Mouse (Mus musculus): ENCODE results near the gene Slc4a10.

Slc4a10 gene

DNA sequence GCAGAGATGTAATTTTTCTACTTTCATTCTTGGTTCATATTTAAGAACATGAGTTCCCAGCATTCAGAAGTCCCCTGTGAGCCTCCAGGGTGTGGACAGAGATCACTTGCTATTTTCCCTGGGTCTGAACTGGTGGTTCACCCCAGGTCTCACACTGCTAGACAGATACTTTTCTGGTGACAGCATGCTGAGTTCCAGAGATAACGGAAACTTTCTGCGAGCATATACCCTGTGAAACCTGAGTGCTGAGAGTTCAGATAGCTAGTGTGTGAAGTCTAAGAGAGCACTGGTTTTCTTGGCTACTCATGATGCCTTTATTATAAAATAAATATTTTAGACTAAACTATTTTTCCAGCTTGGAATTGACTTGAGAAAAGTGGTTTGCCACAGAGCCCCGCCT is 232.5 kb downstream of the Slc4a10 start:
- no peak for DNase-seq (ENCODE audit: low spot score)

DNA sequence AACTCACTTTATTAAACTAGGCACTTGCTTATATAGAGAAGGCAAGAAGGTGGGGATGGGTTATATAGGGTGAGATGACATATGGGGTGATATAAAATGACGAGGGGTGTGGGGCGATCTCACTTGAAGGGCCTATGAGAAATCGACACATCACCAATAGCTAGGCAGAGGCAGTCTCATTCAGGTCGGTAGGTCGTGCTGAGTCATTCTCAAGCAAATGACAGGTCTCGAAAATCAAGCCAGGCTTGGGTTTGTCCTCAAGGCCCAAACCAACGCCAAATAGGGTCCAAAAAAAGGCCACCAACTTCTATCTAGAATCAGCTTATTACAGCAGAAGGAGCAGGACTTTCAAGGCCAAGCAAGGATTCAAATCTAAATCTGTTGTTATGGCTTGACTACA is 233.5 kb downstream of the Slc4a10 start:
- no peak for DNase-seq (ENCODE audit: low spot score)

DNA sequence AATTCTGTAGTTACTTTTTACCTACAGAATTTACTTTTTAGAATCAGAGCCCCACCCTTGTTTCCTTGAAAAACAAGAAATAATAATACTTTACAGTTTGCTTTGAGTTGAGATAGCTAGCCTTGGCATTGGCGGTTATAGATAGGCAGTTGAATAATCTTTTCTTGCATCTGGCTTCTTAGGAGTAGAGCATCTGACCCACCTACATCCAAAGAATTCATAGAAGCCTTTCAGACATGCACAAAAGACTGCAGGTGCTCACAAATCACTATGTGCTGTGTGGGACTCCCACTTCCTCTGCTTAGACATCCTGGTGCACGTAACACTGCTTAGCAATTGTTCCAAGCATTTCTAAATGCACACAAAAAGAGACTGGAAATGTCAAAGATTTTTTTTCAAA is 238.8 kb downstream of the Slc4a10 start:
- no peak for DNase-seq (ENCODE audit: low spot score)

DNA sequence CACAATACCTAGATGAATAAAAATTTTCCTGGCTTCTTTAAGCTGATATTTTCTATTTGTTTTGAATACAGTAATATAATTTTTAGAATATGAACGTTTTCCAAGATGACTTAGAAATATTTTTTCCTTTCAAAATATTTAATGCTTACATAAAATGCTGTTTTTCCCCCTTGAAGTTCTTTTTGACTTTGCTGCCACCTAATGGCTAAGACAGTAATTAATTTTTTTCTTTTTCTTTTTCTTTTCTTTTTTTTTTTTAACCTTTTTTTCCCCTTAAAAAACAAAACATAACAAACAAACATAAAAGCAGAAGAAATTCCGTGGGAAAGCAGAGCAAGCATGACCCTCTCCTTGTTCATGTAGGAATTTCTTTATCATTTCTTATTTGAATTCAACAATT is 239.6 kb downstream of the Slc4a10 start:
- no peak for DNase-seq (ENCODE audit: low spot score)

DNA sequence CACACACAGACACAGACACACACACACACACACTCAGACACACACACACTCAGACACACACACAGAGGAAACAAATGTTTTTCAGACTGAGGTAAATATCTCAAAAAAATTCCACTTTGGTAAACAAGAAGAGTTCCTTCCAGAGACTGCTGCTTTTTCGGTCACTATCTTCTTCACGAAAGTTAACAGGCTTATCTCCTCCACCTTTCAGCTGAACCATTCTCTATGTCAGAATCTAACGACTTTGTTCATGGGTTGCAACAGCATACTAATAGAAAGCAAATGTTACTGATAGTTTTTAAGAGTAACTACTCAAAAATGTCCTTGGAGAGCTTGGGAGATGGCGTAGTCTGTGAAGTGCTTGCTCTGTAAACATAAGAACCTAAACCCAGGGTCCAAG is 241.3 kb downstream of the Slc4a10 start:
- DNase-seq (ENCODE audit: low spot score) = no peak

DNA sequence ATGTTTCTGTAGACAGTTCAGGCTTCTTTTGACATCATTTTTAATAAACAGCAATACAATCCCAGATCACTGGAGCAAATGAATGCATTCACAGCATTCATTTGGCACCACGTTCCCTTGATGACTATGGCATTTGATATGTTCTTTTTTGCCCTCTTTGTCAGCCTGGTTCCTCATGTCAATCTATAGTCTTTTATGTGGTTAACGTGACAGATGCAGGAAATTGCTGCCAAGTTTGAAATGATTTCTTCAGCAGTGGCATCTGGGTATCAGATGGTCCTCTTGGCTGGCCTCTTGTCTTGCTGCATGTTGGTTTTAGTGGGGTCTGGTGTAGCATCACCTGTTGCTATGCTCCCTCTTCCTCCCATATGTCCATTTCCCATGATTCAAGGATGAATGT is 247.6 kb downstream of the Slc4a10 start:
- no peak for DNase-seq (ENCODE audit: low spot score)

DNA sequence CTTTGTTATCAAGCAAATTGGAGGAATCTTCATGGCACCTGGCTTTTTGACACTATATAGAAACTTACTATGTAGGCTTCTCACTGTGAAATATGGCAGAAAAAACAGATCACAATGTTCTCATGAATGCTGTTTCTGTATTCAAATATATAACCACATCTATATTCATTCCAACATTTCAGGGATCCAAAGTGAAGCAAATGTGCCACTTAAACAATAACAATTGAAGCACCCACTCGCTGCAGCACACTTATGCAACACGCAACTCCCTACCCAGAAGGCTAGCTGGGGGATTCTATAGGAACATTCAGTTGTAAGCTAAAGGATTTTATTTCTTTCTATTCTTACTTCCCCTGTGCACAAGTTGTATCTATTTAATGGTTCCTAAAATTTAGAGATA is 255.5 kb downstream of the Slc4a10 start:
- DNase-seq (ENCODE audit: low spot score) = no peak

DNA sequence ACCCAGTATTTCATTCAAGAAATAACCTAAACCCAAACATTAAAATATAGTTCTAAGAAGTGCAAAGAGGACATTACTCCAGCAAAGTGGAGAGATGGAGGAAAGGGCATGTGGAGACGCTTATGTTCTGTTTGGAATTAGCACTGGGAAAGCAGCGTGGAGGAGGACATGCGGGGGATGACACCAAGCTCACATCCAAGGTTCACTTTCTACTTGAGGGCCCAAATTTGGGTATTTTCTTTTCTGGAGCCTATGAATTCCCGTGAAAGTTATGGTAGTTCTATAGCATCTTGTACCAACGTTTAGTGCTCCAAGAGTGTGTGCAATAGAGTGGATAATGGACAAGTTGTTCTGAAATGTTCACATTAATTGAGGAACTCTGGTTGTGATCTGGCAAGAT is 260.7 kb downstream of the Slc4a10 start:
- DNase-seq (ENCODE audit: low spot score) = no peak

DNA sequence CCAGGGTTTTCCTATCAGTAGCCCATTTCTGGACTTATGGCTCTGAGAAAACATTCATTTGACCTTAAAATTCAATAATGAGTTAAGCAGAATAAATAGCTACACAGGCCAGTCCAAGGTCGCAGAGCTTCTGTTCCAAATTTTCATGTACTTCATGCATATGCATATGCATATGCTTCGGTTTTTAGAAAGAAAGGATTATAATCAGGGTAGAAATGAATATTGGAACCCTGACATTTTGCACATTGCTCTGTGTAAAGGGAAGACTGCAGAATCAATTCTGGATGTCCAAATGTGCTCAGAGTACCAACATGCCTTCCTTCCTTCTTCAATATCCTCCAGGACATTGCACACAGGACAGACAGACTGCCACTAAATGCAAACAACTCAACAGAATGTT is 261.2 kb downstream of the Slc4a10 start:
- DNase-seq (ENCODE audit: low spot score) = no peak

DNA sequence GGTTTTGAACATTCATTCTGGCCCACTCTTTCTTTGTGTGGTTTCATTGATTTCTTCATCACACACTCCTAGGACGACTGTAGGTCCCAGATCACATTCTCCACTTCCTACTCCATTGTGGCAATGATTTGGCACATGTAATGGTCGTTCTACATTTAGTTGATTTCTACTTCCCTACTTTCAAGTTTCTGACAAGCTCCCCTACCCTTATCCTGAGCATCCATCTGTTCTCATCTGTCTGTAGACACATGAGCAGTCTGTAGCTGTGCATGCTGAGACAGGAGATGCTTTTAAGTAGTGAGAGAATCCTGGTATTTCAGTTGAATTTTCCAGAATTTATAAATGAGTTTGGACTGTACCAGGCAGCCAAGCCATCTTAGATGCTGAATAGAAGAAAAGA is 270.7 kb downstream of the Slc4a10 start:
- no peak for DNase-seq (ENCODE audit: low spot score)

DNA sequence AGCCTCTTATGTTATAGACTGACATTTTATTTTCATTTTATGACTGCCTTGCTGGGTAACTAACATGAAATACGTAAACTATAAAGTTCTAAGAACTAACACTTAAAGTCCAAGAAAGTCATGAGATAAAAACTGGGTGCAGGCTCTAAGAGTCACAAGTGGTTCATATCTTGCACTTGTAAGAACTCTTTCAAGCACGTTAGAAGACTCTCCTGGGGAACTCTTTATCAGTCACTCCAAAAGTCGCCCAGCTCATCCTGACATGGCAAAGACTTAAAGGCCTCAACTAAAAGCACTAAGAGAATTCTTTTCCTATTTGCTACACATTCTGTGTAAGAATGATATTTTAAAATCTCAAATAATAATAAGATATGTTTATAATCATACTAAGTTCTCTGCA is 273.2 kb downstream of the Slc4a10 start:
- no peak for DNase-seq (ENCODE audit: low spot score)

DNA sequence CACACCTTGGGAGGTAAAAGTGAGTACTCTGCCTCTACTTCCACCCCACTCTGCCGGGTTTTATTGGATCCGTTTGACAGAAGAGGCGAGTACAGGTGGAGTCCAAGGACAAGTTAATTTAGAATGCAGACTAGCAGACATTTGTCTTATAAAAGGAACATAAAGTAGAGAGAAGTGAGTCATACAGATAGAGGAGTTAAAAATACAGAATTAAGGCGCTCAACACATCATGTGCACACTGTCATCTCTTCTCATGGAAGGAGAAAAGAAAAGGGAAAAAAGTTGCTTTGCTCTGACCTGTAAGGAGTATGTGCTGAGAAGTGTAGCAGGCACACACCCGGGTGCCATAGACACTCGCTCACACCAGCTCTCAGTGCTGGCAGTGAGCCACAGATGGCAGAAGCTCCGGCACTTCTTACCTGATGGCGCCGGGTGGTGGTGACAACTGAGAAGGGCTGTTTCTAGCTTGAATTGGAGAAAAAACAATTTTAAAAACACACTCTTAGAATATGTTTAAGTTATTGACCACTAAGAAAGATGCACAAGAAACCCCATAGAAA is 276.9 kb downstream of the Slc4a10 start:
- DNase-seq (ENCODE audit: low spot score) = no peak

DNA sequence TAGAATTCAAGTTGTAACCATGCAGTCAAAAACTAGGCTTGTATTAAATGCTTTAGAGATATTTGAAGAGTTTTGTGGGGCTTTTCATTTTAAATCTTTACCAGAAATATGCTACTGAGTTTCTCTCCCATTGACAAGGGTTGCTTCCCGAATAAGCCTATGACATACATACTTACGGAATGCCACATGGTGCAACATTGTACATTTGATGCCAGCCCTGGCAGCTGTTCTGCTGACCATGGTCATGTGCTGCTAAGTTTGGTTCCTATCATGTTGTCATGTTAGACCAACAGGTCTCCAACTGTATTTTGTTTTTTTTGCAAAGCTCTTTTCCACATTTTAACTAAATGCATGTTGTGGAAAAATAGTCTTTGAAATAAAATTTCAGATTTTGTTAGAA is 279.1 kb downstream of the Slc4a10 start:
- no peak for DNase-seq (ENCODE audit: low spot score)

DNA sequence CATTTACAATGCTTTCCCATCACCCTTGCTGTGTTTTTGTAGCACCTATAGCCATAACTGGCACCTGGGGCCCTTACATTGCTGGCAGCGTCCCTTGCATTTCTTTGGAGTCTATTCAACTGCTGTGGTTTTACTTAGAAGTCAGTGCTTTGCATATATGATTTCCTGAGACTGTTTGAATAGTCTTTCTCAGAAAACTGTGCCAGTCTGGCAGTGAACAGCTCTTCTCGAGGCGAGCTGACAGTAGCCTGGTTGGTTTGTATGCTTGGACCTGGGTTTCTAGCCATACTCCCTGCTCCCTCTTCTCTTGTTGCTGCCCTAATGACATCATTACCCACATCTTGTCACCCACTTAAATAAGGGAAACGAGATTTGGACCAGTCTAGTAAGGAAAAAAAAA is 285.7 kb downstream of the Slc4a10 start:
- DNase-seq (ENCODE audit: low spot score) = no peak

DNA sequence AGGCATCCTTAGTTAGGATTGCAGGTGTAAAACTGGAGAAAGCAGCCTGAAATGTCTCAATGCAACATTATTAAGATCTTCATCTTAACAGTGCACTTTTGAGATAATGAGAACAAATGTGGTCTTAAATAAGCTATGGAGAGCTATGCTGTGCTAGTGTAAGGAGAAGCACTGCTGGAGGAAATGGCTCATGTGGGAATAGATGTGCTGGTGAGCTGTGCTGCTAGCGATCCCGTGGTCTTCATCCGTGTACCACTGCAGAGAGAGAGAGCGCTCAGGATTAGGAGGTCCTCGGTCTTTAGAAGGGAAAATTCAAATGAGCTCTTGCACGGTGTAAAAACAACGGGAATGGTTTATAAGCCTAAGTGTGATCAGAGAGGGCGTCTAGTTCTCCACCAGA is 286.2 kb downstream of the Slc4a10 start:
- no peak for DNase-seq (ENCODE audit: low spot score)

DNA sequence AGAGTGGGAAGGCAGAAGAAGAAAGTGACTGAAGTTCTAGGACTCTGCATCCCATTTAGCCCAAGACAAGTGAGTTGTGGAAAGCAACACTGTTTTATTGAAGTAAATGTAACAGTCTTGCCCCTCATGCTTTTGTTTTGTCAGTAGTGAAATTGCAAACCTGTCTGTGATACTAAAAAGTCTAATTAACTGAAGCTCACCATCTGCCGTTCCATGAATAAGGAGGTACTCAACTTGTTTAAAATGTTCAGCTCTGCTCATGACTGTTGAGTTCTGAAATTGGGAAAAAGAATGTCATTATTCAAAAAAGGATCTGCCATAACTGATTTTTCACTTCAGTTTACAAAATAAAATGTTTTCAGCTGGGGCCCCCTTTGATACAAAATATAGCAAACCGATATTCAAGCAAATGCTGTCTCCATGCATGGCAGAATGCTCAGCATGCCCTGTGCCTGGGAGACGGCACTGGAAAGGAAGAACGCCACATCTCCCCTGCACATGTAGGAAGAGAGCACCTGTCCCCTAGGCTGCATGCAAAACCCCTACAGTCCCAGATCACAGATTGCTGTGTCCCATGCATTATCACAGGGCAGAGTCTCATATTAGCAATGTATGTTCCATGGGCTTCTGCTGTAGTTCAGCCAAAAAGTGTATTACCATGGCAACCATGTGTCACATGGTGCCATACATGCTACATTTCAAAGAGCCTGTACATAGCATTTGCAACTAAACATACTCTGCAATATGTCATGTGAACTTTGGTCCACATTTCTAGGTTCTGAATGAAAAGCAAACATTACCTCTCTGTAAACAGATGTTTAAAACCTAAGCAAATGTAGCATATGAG is 288.4 kb downstream of the Slc4a10 start:
- DNase-seq (ENCODE audit: low spot score) = no peak

DNA sequence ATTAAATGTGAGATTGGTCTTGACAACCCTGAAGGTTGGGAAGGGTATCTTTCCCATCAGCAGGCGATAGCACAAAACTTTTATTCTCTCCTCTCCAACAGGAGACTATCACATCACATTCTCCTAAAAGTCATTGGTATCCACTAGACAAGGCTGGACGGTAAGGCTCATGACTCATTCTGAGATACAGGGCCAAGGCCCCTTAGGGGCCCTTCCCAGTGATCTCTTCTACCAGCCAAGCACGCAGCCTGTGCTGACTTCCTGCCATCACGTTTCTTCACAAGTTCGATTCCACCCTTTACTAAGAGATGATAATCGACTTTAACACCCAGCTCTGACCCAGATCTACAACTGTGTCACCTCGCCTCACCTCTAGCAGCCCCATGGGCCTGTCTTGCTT is 290.8 kb downstream of the Slc4a10 start:
- no peak for DNase-seq (ENCODE audit: low spot score)

DNA sequence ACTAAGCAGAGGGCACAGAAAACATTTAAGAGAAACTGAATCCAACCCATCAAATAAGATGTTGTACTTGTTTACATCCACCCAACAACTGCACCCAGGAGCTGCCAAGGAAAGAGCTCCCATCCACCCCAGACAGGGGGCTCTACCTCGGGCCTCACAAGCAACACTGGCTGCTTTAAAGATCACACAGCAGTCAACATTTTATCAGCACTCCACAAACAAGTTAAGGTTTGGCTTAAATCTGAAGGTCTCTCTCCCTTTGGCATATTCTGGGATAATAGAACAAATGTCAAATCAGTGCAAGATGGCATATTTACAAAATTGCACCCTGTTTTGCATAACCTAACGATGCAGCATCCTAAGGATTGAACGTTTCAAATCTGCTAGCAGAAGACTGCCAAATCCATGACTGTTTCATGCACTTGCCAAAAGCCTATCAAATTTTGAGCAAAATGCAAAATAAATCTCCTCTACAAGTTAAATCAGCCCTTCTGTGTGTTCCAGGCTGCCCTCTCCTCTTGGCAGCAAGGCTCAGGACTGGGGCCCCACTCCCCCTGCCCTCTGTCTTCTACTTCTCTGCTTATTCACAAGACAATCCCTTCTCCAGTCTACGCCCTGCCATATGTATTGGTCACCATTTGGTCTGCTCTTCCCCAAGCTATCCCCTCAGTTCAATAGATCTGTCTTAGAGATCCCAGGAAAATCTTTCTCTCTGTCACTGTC is 293.1 kb downstream of the Slc4a10 start:
- DNase-seq (ENCODE audit: low spot score) = no peak

DNA sequence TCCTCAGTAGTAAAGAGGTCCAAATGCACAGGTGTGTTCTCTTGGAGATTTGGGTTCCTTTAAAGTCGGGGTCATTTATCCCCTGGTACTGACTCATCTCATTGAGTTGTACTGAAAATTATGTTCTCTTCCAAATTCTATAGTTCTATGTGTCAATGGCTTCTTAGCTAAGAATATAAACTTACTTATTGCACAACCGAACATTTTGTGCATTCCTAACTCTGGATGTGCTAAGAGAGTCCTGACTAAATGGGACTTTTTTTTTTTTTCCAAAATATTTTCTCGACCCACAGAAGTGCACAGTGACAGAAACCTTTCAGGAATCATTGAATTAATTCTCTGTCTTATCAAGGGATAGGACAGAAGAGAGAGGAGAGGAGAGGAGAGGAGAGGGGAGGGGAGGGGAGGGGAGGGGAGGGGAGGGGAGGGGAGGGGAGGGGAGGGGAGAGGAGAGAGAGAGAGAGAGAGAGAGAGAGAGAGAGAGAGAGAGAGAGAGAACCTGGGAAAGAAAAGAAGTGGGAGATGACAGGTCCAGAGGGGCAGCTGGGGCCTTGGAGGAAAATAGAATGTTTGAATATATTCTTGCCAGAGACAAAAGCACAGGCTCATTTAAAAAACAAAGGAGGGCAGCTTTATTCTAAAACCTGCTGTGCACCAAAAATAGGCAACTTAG is 294.9 kb downstream of the Slc4a10 start:
- no peak for DNase-seq (ENCODE audit: low spot score)

DNA sequence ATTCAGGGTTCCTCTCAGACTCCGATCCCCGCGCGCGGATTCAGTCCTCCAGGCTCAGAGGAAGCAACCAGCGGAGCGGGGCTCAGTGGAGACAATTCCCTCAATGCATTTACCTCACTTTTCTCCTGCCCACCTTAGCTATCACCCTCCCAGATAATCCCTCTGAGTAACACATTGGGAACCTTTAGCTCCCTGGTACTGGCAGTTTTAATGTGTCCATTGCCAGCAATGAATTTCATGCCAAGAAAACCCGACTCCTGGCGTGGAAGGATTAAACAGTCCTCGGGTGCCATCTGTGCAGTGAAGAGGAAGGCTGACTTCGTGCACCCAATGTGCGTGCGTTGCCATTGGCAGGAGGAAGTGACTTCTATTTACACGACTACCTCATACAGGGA is 295.5 kb downstream of the Slc4a10 start:
- no peak for DNase-seq (ENCODE audit: low spot score)

DNA sequence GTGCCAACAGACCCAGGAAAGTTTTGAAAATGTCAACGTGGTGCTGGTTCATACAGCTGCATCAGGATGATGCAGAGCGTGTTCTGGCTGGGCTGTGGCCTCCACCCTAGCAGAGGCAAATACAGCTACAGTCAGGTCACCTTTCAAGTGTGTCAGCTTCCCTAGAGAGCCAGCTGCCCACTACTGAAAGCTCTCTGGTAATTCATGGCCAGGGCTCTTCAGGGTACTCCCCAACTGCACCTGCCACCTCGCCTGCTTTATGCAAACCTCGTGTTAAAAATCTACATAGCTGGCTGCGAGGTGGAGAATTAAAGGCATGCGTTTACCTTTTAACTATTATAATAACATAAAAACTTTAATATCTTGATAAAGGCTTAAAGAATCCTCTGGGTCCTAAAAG is 298.1 kb downstream of the Slc4a10 start:
- DNase-seq (ENCODE audit: low spot score) = no peak

DNA sequence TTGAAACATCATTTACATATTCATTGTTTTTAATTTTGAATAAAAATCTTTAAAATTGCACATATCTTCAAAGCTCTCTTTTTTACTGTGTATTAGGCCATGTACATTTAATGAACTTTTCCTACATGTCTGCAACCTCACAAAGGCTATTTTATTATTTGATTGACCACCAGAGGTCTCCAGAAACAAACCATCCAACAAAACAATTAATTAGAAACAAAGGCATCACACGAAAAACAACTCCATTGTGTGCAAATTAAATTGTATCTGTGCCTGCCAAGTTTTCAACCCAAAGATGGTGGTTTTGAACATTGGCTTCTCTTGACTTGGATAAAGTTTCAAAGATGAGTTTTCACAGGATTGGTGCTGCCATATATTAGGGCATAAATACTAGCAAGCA is 300.5 kb downstream of the Slc4a10 start:
- DNase-seq (ENCODE audit: low spot score) = no peak

DNA sequence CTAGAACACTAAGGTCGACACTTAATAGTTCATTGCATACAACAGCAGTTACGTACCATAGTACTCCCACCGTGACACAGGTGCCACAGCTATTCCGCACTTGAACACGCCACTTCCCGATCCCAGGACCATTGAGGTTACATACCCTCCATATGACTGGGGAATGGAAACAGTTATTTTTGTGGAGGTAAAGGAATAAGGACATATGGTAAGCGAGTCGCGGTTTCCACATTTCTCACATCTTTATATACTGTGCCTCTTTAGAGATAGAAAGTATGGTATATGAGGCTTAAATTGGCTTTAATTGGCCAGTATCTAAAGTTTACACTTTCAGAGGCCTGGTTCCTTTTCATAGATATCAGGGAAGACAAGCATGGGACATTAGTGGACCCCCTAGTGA is 301.5 kb downstream of the Slc4a10 start:
- no peak for DNase-seq (ENCODE audit: low spot score)
